Mouse (Mus musculus) forebrain, embryonic 14.5 days (tissue): ENCODE data around the gene Zkscan6. TPM values are rescaled to one million over a fixed set of nuclear protein-coding genes. Genes with fewer than 3 reads are reported as not detected.

Source experiments
- ATAC-seq: fragments of 200-750 bp; cut with Nextera tagmentation; 2 replicates; pipeline ENCODE4 v1.8.0; 2017; ENCODE audit warnings: mild to moderate bottlenecking, moderate library complexity
- DNase-seq: peaks from one replicate; pipeline ENCODE4 v3.0.0-alpha.2; 2015; ENCODE audit warnings: low spot score
- H3K27ac ChIP-seq: fragments of 300-500 bp; sonication (generic); 2 replicates; pipeline ENCODE4 v1.5.1; 2014; ENCODE audit warnings: low read depth, mild to moderate bottlenecking, control low read depth, low read length, moderate library complexity
- H3K27me3 ChIP-seq: fragments of 300-500 bp; sonication (generic); replicated peaks from 2 replicates; pipeline ENCODE4 v1.6.1; 2014; ENCODE audit warnings: low read length, control low read depth, mixed read lengths; ENCODE audit not compliant: control insufficient read depth, insufficient read depth
- H3K36me3 ChIP-seq: fragments of 300-500 bp; sonication (generic); 2 replicates; pipeline ENCODE4 v1.6.1; 2014; ENCODE audit warnings: low read length, control low read depth; ENCODE audit not compliant: control insufficient read depth, insufficient read depth
- H3K4me1 ChIP-seq: fragments of 300-500 bp; sonication (generic); 2 replicates; pipeline ENCODE4 v1.6.1; 2014; ENCODE audit warnings: antibody characterized with exemption, low read length, control low read depth; ENCODE audit not compliant: control insufficient read depth, insufficient read depth
- H3K4me2 ChIP-seq: fragments of 300-500 bp; sonication (generic); 2 replicates; pipeline ENCODE4 v1.6.1; 2014; ENCODE audit warnings: mild to moderate bottlenecking, control low read depth, low read length
- H3K4me3 ChIP-seq: fragments of 300-500 bp; sonication (generic); 2 replicates; pipeline ENCODE4 v1.5.1; 2014; ENCODE audit warnings: low read depth, low read length, control low read depth
- H3K9ac ChIP-seq: fragments of 300-500 bp; sonication (generic); 2 replicates; pipeline ENCODE4 v1.6.1; 2014; ENCODE audit warnings: mild to moderate bottlenecking, low read length, control low read depth, moderate library complexity
- H3K9me3 ChIP-seq: fragments of 300-500 bp; sonication (generic); replicated peaks from 2 replicates; pipeline ENCODE4 v1.6.1; 2016; ENCODE audit warnings: low read length, control low read depth, mixed read lengths; ENCODE audit not compliant: control insufficient read depth
- WGBS: fragments of 180-500 bp; shearing (Covaris S2); extraction: QIAGEN DNeasy Blood & Tissue Kit; methylation state at CpG from one replicate; pipeline ENCODE4 v1.1.7; 2014; 5-methylcytosine and 5-hydroxymethylcytosine counted together
- polyA plus RNA-seq: library from polyadenylated mRNA; unstranded; fragments of >200 nt; fragmentation: Nextera tagmentation; extraction: Ambion mirVana; gene quantifications from 2 replicates; pipeline ENCODE4 v1.2.1, GENCODE M21; 2014

The Zkscan6 gene
- polyA plus RNA-seq, 1 experiment from 2014 or later, result 22.7 TPM

- Histone ChIP-seq H3K36me3 (peaks cover 42% of the 10 kb centered on the region), H3K27ac (no peak overlapping the region), H3K9me3 (no peaks in the 10 kb centered on the region), H3K4me2 (no peak overlapping the region), H3K4me3 (no peak overlapping the region), H3K27me3 (no peaks in the 10 kb centered on the region), H3K9ac (no peak overlapping the region), H3K4me1 (peaks cover 3% of the 10 kb centered on the region; the same call in 1 of the 2 replicates)
- DNase-seq, result peak; percentile 63
- peak; percentile 54 for ATAC-seq
- 66% methylated on average over 5 of the region's 5 CpGs for WGBS
Measured at GRCm38 (mm10) chr11:65820280-65820679, 13.3 kb downstream of the Zkscan6 start.

DNA sequence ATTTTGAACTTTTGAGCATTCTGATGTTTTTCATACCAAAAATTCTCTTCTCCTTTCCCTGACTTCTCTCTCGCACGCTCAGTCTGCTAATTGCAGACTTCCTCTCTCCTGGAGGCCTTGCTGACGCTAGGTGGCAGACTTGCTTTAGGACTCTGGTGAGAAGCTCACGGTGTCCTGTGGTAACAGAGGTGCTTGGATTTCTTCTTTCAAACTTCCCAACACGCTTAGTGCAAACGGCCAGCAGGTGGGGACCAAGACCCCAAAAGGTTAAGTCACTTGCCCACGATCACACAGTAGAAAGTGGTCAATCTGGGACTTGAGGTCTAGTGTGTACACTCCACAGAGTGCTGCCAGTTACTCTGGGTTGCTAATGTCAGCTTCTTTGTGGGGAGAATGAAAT lies 13.9 kb downstream of the Zkscan6 start:
- H3K4me1 ChIP-seq, result peaks cover 3% of the 10 kb centered on the region; the same call in 1 of the 2 replicates
- H3K4me2 ChIP-seq, result no peak overlapping the region
- ATAC-seq (peak; percentile 85), DNase-seq (peak; percentile 91)
- no peaks in the 10 kb centered on the region for H3K27me3 ChIP-seq
- H3K9ac ChIP-seq, result no peak overlapping the region
- peaks cover 36% of the 10 kb centered on the region for H3K36me3 ChIP-seq
- no peak overlapping the region for H3K27ac ChIP-seq
- no peak overlapping the region for H3K4me3 ChIP-seq
- no peaks in the 10 kb centered on the region for H3K9me3 ChIP-seq
- WGBS, result 6% methylated on average over 7 of the region's 7 CpGs

DNA sequence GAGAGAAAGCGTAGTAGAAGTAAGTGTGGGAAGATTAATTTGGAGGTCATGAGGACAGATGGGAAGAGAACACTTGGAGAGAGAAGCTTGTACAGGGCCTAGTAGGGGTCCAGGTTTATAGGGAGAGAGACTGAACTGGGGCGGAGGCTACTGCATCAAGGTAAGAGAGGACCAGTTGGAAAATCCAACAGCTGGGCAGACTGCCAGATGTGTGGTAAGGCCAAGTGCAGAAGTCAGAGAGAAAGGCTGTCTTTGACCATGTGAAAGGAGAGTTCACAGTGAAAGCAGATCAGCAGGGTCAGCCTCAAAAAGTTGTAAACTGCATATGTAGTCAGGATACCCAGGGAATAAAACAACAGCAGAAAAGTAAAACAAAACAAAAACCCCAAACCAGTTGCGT lies 17.6 kb downstream of the Zkscan6 start:
- ATAC-seq (no peak), DNase-seq (no peak)
- Histone ChIP-seq H3K36me3 (peaks cover 51% of the 10 kb centered on the region), H3K27ac (no peak overlapping the region), H3K4me2 (no peak overlapping the region), H3K4me3 (no peak overlapping the region), H3K27me3 (no peaks in the 10 kb centered on the region), H3K4me1 (no peaks in the 10 kb centered on the region), H3K9me3 (no peaks in the 10 kb centered on the region), H3K9ac (no peak overlapping the region)
- WGBS, result 90% methylated on average over 3 of the region's 3 CpGs

DNA sequence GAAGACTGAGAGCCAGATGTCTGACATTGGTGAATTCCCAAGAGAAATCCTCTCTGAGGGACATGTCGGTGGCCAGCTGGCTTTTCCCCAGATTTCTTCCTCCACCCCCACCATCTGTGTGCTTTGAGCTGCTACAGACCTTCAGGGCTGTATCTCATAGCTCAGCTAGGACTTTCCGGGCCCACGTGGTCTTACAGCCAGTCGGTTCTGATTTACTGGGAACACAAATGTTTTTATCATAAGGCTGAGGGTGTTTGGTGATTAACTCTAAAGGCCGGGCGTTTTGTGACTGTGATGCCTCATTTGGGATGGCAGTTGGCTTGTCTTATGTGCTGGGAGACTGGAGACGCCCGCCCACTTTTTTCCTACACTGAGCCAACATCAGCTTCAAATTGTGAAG lies 32.0 kb downstream of the Zkscan6 start:
- Histone ChIP-seq H3K36me3 (no peaks in the 10 kb centered on the region), H3K4me1 (no peaks in the 10 kb centered on the region; the same call in 1 of the 2 replicates), H3K9ac (no peak overlapping the region), H3K4me3 (no peak overlapping the region), H3K27ac (no peak overlapping the region; the same call in 1 of the 2 replicates), H3K27me3 (no peaks in the 10 kb centered on the region), H3K9me3 (no peaks in the 10 kb centered on the region), H3K4me2 (no peak overlapping the region)
- ATAC-seq, result 0 out of 2 replicates have a peak, but pooled peaks have one; percentile 12
- DNase-seq, result peak; percentile 63
- 73% methylated on average over 8 of the region's 8 CpGs for WGBS

DNA sequence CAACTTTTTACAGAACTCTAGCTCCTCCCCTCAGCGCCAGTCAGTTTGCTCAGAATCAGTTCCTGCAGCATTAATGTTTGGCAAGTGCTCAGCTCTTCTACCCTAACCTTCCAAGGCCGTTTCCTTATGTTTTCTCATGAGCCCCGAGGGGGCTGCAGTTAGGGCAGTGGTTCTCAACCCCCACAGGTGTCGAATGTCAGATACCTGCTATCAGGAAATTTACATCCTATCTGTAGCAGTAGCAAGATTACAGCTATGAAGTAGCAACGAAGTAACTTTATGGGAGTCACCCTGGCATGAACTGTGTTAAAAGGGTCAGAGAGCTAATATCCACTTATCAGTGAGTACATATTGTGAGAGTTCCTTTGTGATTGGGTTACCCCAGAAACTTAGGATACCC lies 39.5 kb downstream of the Zkscan6 start:
- H3K4me1 ChIP-seq, result no peaks in the 10 kb centered on the region
- no peak for ATAC-seq
- no peak for DNase-seq
- H3K9ac ChIP-seq, result no peak overlapping the region
- no peaks in the 10 kb centered on the region for H3K27me3 ChIP-seq
- H3K36me3 ChIP-seq, result no peaks in the 10 kb centered on the region
- no peaks in the 10 kb centered on the region for H3K9me3 ChIP-seq
- no peak overlapping the region for H3K27ac ChIP-seq
- H3K4me2 ChIP-seq, result no peak overlapping the region
- WGBS, result 85% methylated on average over 5 of the region's 5 CpGs
- no peak overlapping the region for H3K4me3 ChIP-seq

DNA sequence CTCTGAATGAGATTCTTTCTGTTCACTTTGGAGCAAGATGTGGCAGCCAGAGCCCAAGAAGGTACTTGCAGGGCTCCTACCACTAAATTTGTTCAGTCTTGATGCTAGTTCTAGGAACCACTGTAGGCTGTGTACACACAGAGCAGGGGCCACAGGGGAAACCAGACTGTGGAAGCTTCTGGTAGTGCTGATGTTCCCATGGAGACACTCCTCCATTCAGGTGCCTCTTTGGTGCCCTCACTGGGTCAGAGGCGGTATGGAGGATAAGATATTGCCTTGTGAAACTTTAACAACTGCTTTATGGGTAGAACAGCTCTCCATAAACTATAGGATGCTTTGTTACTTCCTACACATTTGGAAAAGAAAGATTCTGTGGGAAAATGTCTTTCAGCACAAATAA lies 45.1 kb downstream of the Zkscan6 start:
- WGBS, result 24% methylated on average over 1 of the region's 1 CpGs
- no peak for ATAC-seq

GRCm38 (mm10) chr11:65861476-65861875 lies 54.5 kb downstream of the Zkscan6 start:
- Histone ChIP-seq H3K27me3 (no peaks in the 10 kb centered on the region), H3K4me1 (no peaks in the 10 kb centered on the region), H3K36me3 (no peaks in the 10 kb centered on the region), H3K27ac (no peak overlapping the region), H3K4me3 (no peak overlapping the region), H3K9me3 (no peaks in the 10 kb centered on the region), H3K4me2 (no peak overlapping the region), H3K9ac (no peak overlapping the region)
- DNase-seq (no peak), ATAC-seq (no peak)
- 38% methylated on average over 4 of the region's 4 CpGs for WGBS

More for the DNA sequence above, 45.1 kb downstream of the Zkscan6 start:
- Histone ChIP-seq H3K27ac (no peak overlapping the region), H3K9ac (no peak overlapping the region), H3K36me3 (no peaks in the 10 kb centered on the region), H3K4me1 (no peaks in the 10 kb centered on the region), H3K9me3 (no peaks in the 10 kb centered on the region), H3K27me3 (no peaks in the 10 kb centered on the region), H3K4me3 (no peak overlapping the region), H3K4me2 (no peak overlapping the region)
- peak; percentile 17 for DNase-seq

DNA sequence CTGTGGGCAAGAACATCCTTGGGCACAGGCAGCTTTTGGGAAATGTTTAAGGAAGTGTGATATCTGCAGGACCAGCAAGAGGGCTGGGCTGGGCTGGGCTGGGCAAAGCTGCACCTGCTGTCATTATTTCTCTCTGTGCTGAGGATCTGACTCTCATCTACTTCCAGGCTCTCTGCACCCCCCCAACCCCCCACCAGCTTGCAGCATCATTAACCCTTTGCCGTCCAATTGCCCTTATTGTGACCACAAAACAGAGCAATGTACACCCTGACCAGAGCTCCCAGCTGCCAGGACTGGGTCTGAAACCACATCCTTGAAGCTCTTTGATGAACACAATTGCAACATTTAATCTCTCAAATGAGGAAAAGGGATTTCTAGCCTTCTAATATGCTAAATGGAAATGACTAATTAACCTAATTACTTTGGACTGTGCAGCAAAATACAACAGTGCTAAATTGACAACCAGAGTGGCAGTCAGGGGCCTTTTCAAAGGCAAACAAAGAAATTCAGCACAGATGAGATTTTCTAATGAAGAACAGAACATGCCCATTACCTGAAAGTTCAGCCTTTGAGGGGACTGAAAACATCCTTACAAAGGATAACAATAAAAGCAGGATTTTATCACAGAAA lies 70.3 kb downstream of the Zkscan6 start:
- DNase-seq, result peak; percentile 65
- Histone ChIP-seq H3K4me3 (no peak overlapping the region), H3K9me3 (no peaks in the 10 kb centered on the region), H3K4me1 (peaks cover 15% of the 10 kb centered on the region), H3K9ac (no peak overlapping the region), H3K27ac (no peak overlapping the region), H3K27me3 (no peaks in the 10 kb centered on the region), H3K36me3 (no peaks in the 10 kb centered on the region), H3K4me2 (no peak overlapping the region)
- 0% methylated on average over 1 of the region's 1 CpGs for WGBS
- peak; percentile 69 for ATAC-seq
